Mouse (Mus musculus): ENCODE results near the gene Gmeb2. TPM values are rescaled to one million over a fixed set of nuclear protein-coding genes. Genes with fewer than 3 reads are reported as not detected.

Gmeb2 gene
- polyA plus RNA-seq, 1 experiment from 2014 or later, result 20.2 TPM

DNA sequence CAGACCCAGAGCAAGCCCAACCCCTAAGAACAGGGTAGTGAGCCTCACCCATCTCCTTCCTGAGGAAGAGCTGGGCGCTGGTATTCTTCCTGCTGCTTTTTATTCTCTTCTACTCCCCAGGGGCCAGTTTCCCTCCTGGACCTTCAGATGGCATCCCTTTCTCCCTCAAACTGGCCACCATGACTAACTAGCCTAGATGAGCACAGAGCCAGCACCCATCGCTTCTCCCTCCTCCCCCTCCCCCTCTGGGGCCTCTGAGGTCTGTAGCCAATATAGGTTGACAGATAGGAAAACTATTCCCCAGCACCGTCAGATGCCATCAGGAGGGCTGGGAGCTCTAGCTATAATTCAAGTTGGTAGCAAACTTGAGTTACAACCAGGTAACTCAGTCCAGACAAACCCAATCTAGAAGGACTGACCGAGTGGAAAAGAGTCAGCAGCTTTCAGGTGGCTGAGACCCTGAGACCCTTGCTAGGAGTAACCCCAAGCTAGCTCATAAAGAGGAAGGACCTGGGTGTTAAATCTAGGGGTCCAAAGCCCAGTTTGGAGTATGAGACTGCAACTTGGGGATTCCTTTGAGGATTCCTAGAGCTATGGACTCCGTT is 68.9 kb downstream of the Gmeb2 start:
- no peak overlapping the region for H3K4me2 ChIP-seq (replicated peaks)
- H3K9ac ChIP-seq (replicated peaks), result no peak overlapping the region

DNA sequence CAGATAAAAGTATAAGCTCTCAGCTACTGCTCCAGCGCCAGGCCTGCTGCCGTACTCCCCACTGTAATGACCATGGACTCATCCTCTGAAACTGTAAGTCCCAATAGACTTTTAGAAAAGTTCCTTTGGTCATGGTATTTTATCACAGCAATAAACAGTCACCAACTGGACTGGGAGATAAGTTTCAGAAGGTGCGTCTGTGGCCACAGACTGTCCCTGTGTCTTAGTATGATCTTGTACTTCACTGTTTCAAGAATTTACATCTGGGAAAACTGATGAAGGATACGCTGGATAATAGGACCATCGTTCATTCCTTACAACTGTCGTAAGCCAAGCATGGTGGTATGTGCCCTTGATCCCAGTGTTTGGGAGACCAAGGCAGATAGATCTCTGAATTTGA is 71.8 kb downstream of the Gmeb2 start:
- Histone ChIP-seq H3K27ac (replicated peaks) (no peak overlapping the region), H3K4me3 (no peak overlapping the region), H3K9ac (replicated peaks) (no peak overlapping the region), H3K36me3 (no peaks in the 10 kb centered on the region), H3K4me2 (replicated peaks) (no peak overlapping the region), H3K27me3 (peaks cover 36% of the 10 kb centered on the region), H3K4me1 (peaks cover 21% of the 10 kb centered on the region), H3K9me3 (no peaks in the 10 kb centered on the region)
- no peak for ATAC-seq (replicated peaks)
- 91% methylated on average over 6 of the region's 6 CpGs for WGBS

More for the DNA sequence above, 68.9 kb downstream of the Gmeb2 start:
- no peak for ATAC-seq (replicated peaks)
- WGBS, result 68% methylated on average over 5 of the region's 5 CpGs
- no peak overlapping the region for H3K4me3 ChIP-seq
- H3K4me1 ChIP-seq, result peaks cover 10% of the 10 kb centered on the region
- H3K36me3 ChIP-seq, result no peaks in the 10 kb centered on the region
- H3K27ac ChIP-seq (replicated peaks), result no peak overlapping the region
- no peaks in the 10 kb centered on the region for H3K9me3 ChIP-seq
- H3K27me3 ChIP-seq, result peaks cover 10% of the 10 kb centered on the region; the same call in 1 of the 2 replicates

GRCm38 (mm10) chr2:181213021-181213445 is 74.8 kb downstream of the Gmeb2 start, which contains the start of gene Srms:
Gene Srms (minus strand): TSS chr2:181213185.
- no peaks in the 10 kb centered on the region for H3K36me3 ChIP-seq
- H3K4me2 ChIP-seq (replicated peaks), result peak within 1 kb of the TSS; percentile 39
- peaks cover 11% of the 10 kb centered on the region for H3K4me1 ChIP-seq
- 2% methylated on average over 17 of the region's 17 CpGs for WGBS
- H3K9me3 ChIP-seq, result no peaks in the 10 kb centered on the region
- H3K27me3 ChIP-seq, result peaks cover 36% of the 10 kb centered on the region
- no peak within 1 kb of the TSS for H3K9ac ChIP-seq (replicated peaks)
- no peak within 1 kb of the TSS for H3K27ac ChIP-seq (replicated peaks)
- H3K4me3 ChIP-seq, result peak within 1 kb of the TSS; percentile 21
- no peak for ATAC-seq (replicated peaks)

DNA sequence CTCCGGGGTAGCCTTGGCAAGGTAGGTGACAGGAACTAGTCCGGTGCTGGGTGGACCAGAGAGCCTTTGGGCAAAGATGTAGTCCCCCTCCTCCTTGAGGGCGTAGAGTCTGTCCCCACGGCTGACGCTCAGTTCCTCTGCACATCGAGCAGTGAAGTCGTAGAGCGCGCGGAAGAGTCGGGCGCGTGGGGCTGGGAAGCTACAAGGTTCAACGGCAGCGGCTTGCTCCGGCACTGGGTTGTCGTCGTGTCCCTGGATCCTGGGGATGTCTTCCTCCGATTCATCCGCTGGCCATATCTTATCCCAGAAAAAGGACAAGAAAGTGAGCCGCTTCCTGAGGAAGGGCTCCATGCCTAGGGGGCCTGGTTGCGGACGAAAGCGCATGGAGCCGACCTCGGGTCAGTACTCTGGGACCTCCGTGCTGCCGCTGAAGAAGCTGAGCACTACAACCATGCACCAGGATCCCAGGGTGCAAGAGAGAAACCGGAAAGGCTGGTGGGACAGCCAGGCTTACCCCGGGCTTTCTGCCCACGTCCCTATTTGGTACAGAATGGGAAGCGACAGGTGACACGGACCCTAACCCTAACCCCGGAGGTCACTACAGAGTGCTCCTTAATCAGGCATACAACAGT is 75.3 kb downstream of the Gmeb2 start:
- Histone ChIP-seq H3K27me3 (peaks cover 36% of the 10 kb centered on the region), H3K4me1 (peaks cover 11% of the 10 kb centered on the region), H3K9ac (replicated peaks) (no peak overlapping the region), H3K36me3 (no peaks in the 10 kb centered on the region), H3K27ac (replicated peaks) (no peak overlapping the region), H3K4me3 (peak overlapping the region; percentile 21), H3K4me2 (replicated peaks) (peak overlapping the region; percentile 39), H3K9me3 (no peaks in the 10 kb centered on the region)
- ATAC-seq (replicated peaks), result no peak
- 3% methylated on average over 34 of the region's 34 CpGs for WGBS

DNA sequence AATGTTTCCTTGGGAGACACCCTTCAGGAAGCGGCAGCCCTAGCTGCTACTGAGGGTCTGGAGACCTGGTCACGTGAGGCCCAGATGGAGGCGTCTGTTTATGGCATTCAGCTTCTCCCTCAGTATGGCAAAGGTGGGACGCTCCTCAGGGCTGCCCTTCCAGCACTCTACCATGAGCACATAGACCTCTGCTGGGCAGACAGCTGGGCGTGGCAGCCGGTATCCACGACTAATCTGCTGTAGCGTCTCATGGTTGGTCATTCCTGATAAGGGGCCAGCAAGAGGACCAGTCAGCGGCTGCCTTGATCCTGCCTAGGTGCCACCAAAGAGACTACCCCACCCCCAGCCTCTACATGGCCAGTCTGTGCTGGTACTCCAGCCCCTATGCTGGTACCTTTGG is 81.7 kb downstream of the Gmeb2 start:
- no peak for ATAC-seq (replicated peaks)
- no peaks in the 10 kb centered on the region for H3K9me3 ChIP-seq
- H3K27ac ChIP-seq (replicated peaks), result no peak overlapping the region
- WGBS, result 87% methylated on average over 9 of the region's 9 CpGs
- no peaks in the 10 kb centered on the region for H3K36me3 ChIP-seq
- H3K27me3 ChIP-seq, result no peaks in the 10 kb centered on the region
- no peak overlapping the region for H3K4me3 ChIP-seq
- no peaks in the 10 kb centered on the region for H3K4me1 ChIP-seq
- no peak overlapping the region for H3K9ac ChIP-seq (replicated peaks)
- H3K4me2 ChIP-seq (replicated peaks), result no peak overlapping the region

DNA sequence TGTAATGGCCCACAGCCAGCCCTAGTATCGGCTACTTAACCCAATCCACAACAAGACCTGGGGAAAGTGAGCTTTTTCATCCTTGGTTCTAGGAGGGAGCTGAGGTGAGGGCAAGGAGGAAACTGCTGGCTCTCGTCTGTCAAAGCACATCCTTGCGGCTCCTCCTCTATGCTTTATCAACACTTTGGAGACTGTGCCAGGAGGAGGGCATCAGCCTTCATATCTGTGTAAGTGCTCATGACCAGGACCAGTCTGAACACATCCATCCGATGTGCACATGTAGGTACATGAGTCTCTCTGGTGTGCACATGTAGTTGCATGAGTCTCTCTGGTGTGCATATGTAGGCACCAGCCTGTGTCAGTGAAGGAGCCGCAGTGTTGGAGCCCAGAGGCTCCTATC is 82.2 kb downstream of the Gmeb2 start:
- H3K9ac ChIP-seq (replicated peaks), result no peak overlapping the region
- H3K36me3 ChIP-seq, result no peaks in the 10 kb centered on the region
- WGBS, result 91% methylated on average over 5 of the region's 5 CpGs
- H3K9me3 ChIP-seq, result no peaks in the 10 kb centered on the region
- no peaks in the 10 kb centered on the region for H3K4me1 ChIP-seq
- no peak overlapping the region for H3K4me2 ChIP-seq (replicated peaks)
- no peak overlapping the region for H3K27ac ChIP-seq (replicated peaks)
- no peak for ATAC-seq (replicated peaks)
- H3K4me3 ChIP-seq, result no peak overlapping the region
- no peaks in the 10 kb centered on the region for H3K27me3 ChIP-seq

GRCm38 (mm10) chr2:181202886-181203285 is 84.9 kb downstream of the Gmeb2 start:
- H3K4me1 ChIP-seq, result no peaks in the 10 kb centered on the region

DNA sequence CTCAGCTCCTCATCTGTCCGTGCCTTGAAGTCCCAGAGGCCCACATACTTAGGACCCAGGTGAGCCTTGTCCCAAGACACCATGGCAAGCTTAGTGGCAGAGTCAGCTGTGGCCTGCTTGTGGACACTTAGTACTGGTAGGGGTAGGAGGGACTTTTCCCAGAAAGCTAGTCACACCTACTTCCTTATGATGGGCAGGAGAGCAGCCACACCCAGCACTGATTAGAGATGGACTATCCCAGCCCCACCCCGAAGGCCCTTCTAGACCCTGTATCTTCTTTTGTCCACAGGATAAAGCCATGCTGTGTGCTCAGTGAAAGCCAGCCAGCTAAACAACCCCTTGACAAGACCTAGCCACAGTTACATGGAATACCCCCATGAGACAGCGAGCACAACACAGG is 85.4 kb downstream of the Gmeb2 start, which contains the start of gene Ptk6:
TSS of gene Ptk6 (minus strand) at position 368 of the 400 bp plus-strand sequence.
- no peaks in the 10 kb centered on the region for H3K4me1 ChIP-seq
- no peak within 1 kb of the TSS for H3K9ac ChIP-seq (replicated peaks)
- H3K4me3 ChIP-seq, result no peak within 1 kb of the TSS
- 79% methylated on average over 3 of the region's 3 CpGs for WGBS
- no peaks in the 10 kb centered on the region for H3K9me3 ChIP-seq
- H3K4me2 ChIP-seq (replicated peaks), result no peak within 1 kb of the TSS
- no peak within 1 kb of the TSS for H3K27ac ChIP-seq (replicated peaks)
- ATAC-seq (replicated peaks), result no peak
- H3K27me3 ChIP-seq, result no peaks in the 10 kb centered on the region
- no peaks in the 10 kb centered on the region for H3K36me3 ChIP-seq

More at GRCm38 (mm10) chr2:181202886-181203285, 84.9 kb downstream of the Gmeb2 start:
- 78% methylated on average over 6 of the region's 6 CpGs for WGBS
- no peak overlapping the region for H3K9ac ChIP-seq (replicated peaks)
- ATAC-seq (replicated peaks), result no peak
- H3K4me3 ChIP-seq, result no peak overlapping the region
- no peaks in the 10 kb centered on the region for H3K36me3 ChIP-seq
- H3K4me2 ChIP-seq (replicated peaks), result no peak overlapping the region
- H3K27ac ChIP-seq (replicated peaks), result no peak overlapping the region
- no peaks in the 10 kb centered on the region for H3K9me3 ChIP-seq
- no peaks in the 10 kb centered on the region for H3K27me3 ChIP-seq

- Histone ChIP-seq H3K4me1 (no peaks in the 10 kb centered on the region), H3K36me3 (no peaks in the 10 kb centered on the region), H3K27me3 (no peaks in the 10 kb centered on the region), H3K9ac (replicated peaks) (no peak overlapping the region), H3K27ac (replicated peaks) (no peak overlapping the region), H3K9me3 (no peaks in the 10 kb centered on the region), H3K4me2 (replicated peaks) (no peak overlapping the region), H3K4me3 (no peak overlapping the region)
- 77% methylated on average over 3 of the region's 3 CpGs for WGBS
- ATAC-seq (replicated peaks), result no peak
Measured at GRCm38 (mm10) chr2:181201606-181202005, 86.2 kb downstream of the Gmeb2 start.

Other genes with a start within 250 kb of the Gmeb2 start
- gene Chrna4, start 244.5 kb downstream of the Gmeb2 start, polyA plus RNA-seq (2015; fragmentation: Nextera tagmentation; extraction: Ambion mirVana), result 8.9 and 10.0 TPM in 2 replicates
- 45.2 and 46.7 TPM in 2 replicates for gene Kcnq2, start 152.7 kb downstream of the Gmeb2 start, polyA plus RNA-seq (2015; fragmentation: Nextera tagmentation; extraction: Ambion mirVana)
- 5.8 and 6.3 TPM in 2 replicates for gene Eef1a2, start 131.0 kb downstream of the Gmeb2 start, polyA plus RNA-seq (2015; fragmentation: Nextera tagmentation; extraction: Ambion mirVana)
- gene Ppdpf, start 100.8 kb downstream of the Gmeb2 start, polyA plus RNA-seq (2015; fragmentation: Nextera tagmentation; extraction: Ambion mirVana), result 512 and 520 TPM in 2 replicates
- not detected in 2 replicates for gene Ptk6, start 85.2 kb downstream of the Gmeb2 start, polyA plus RNA-seq (2015; fragmentation: Nextera tagmentation; extraction: Ambion mirVana)
- 0.06 TPM in 1 of 2 replicates, not detected in the other for gene Srms, start 74.8 kb downstream of the Gmeb2 start, polyA plus RNA-seq (2015; fragmentation: Nextera tagmentation; extraction: Ambion mirVana)
- not detected in 2 replicates for gene Fndc11, start 68.0 kb downstream of the Gmeb2 start, polyA plus RNA-seq (2015; fragmentation: Nextera tagmentation; extraction: Ambion mirVana)
- gene Helz2, start 46.0 kb downstream of the Gmeb2 start, polyA plus RNA-seq (2015; fragmentation: Nextera tagmentation; extraction: Ambion mirVana), result 0.29 and 0.37 TPM in 2 replicates
- gene Stmn3, start 26.5 kb upstream of the Gmeb2 start, polyA plus RNA-seq (2015; fragmentation: Nextera tagmentation; extraction: Ambion mirVana), result 960 and 986 TPM in 2 replicates
- 37.5 and 44.1 TPM in 2 replicates for gene Rtel1, start 31.7 kb upstream of the Gmeb2 start, polyA plus RNA-seq (2015; fragmentation: Nextera tagmentation; extraction: Ambion mirVana)
- 82.1 TPM in 2 replicates for gene Zgpat, start 76.9 kb upstream of the Gmeb2 start, polyA plus RNA-seq (2015; fragmentation: Nextera tagmentation; extraction: Ambion mirVana)
- gene Arfrp1, start 77.4 kb upstream of the Gmeb2 start, polyA plus RNA-seq (2015; fragmentation: Nextera tagmentation; extraction: Ambion mirVana), result 98.3 and 98.4 TPM in 2 replicates
- gene Lime1, start 92.0 kb upstream of the Gmeb2 start, polyA plus RNA-seq (2015; fragmentation: Nextera tagmentation; extraction: Ambion mirVana), result 45.7 and 45.9 TPM in 2 replicates
- 9.5 and 10.7 TPM in 2 replicates for gene Zbtb46, start 171.4 kb upstream of the Gmeb2 start, polyA plus RNA-seq (2015; fragmentation: Nextera tagmentation; extraction: Ambion mirVana)
- not detected in 2 replicates for gene Abhd16b, start 205.2 kb upstream of the Gmeb2 start, polyA plus RNA-seq (2015; fragmentation: Nextera tagmentation; extraction: Ambion mirVana)
- gene Tpd52l2, start 209.1 kb upstream of the Gmeb2 start, polyA plus RNA-seq (2015; fragmentation: Nextera tagmentation; extraction: Ambion mirVana), result 133 and 141 TPM in 2 replicates
- gene Dnajc5, start 232.4 kb upstream of the Gmeb2 start, polyA plus RNA-seq (2015; fragmentation: Nextera tagmentation; extraction: Ambion mirVana), result 199 and 209 TPM in 2 replicates